Mouse (Mus musculus): ENCODE measurements at regions not wholly inside any gene's neighbourhood (a gene's known extent, or its start where the extent isn't known, plus 50 kb on each side); places are given as distances from the start of the nearest gene placed in this dataset.
A peak's percentile ranks its signal among the peaks of the same experiment; 100 is the strongest.

- Histone ChIP-seq H3K4me2 (ENCODE audit: low read depth) (no peak overlapping the region), H3K4me3 (no peak overlapping the region), H3K79me2 (ENCODE audit: control insufficient read depth, insufficient read depth) (no peaks in the 10 kb centered on the region), H3K36me3 (ENCODE audit: control insufficient read depth, insufficient read depth) (no peaks in the 10 kb centered on the region), H3ac (ENCODE audit: control insufficient read depth, insufficient read length) (no peak overlapping the region), H3K27me3 (ENCODE audit: control insufficient read depth, insufficient read depth, insufficient read length) (no peaks in the 10 kb centered on the region)
- no peak for TF ChIP-seq CEBPB (IDR thresholded peaks at IDR 0.05; ENCODE audit: insufficient read depth, poor library complexity, severe bottlenecking)
- TF ChIP-seq MAX (IDR thresholded peaks at IDR 0.05; ENCODE audit: low read depth): no peak
- no peak for TF ChIP-seq E2F4 (IDR thresholded peaks at IDR 0.05; ENCODE audit: insufficient read depth)
Observed at GRCm38 (mm10) chr6:143415383-143415778, 248.4 kb downstream of the Etnk1 start.

DNA sequence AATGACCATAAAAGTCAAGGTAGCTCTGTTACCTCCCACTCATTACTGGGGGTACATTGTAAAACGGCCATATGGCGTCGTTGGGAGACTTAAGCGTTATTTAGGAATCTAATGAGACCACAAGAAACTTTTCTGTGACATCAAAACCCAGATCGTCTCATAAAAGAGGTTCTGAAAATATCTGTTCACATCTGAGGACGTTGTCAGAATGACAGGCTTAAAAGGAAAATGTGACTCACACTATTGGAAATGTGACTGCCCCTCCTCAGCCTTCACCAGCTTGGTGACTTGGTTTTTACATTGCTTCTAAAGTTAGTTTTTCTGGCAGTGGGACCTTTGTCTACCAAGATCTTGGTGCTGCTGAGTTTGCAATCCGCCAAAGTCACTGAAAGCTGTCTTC, 252.9 kb downstream of the Etnk1 start:
- no peaks in the 10 kb centered on the region for H3K36me3 ChIP-seq (ENCODE audit: control insufficient read depth, insufficient read depth)
- H3K27me3 ChIP-seq (ENCODE audit: control insufficient read depth, insufficient read depth, insufficient read length): no peaks in the 10 kb centered on the region
- no peaks in the 10 kb centered on the region for H3K79me2 ChIP-seq (ENCODE audit: control insufficient read depth, insufficient read depth)
- H3ac ChIP-seq (ENCODE audit: control insufficient read depth, insufficient read length): no peak overlapping the region
- H3K4me3 ChIP-seq: no peak overlapping the region
- H3K4me2 ChIP-seq (ENCODE audit: low read depth): peak overlapping the region; percentile 40
- TF ChIP-seq POLR2AphosphoS2 (IDR thresholded peaks at IDR 0.05; ENCODE audit: insufficient read length, low read depth) (no peak), CEBPB (IDR thresholded peaks at IDR 0.05; ENCODE audit: insufficient read depth, poor library complexity, severe bottlenecking) (no peak), REST (IDR thresholded peaks at IDR 0.05; ENCODE audit: insufficient read depth, insufficient read length) (no peak), TCF12 (IDR thresholded peaks at IDR 0.05; ENCODE audit: insufficient read depth, poor library complexity, severe bottlenecking) (no peak), USF1 (IDR thresholded peaks at IDR 0.05; ENCODE audit: low read depth) (no peak), E2F4 (IDR thresholded peaks at IDR 0.05; ENCODE audit: insufficient read depth) (no peak), MYOG (IDR thresholded peaks at IDR 0.05; ENCODE audit: control insufficient read depth in 1 of 3, insufficient read depth in 1 of 3, insufficient read length in 2 of 3, low read depth in 2 of 3) (no peak), MAX (IDR thresholded peaks at IDR 0.05; ENCODE audit: low read depth) (no peak), MYOD1 (IDR thresholded peaks at IDR 0.05; ENCODE audit: control insufficient read depth in 1 of 3, insufficient read length in 2 of 3, low read depth in 2 of 3) (no peak), TCF3 (IDR thresholded peaks at IDR 0.05; ENCODE audit: insufficient read length, low read depth) (no peak), SRF (IDR thresholded peaks at IDR 0.05; ENCODE audit: control insufficient read depth, insufficient read length, low read depth) (no peak), POLR2A (IDR thresholded peaks at IDR 0.05; ENCODE audit: insufficient read length, low read depth) (no peak)

- no peak for TF ChIP-seq E2F4 (IDR thresholded peaks at IDR 0.05; ENCODE audit: insufficient read depth)
- no peak for TF ChIP-seq TCF3 (IDR thresholded peaks at IDR 0.05; ENCODE audit: insufficient read length, low read depth)
- no peak for TF ChIP-seq POLR2AphosphoS2 (IDR thresholded peaks at IDR 0.05; ENCODE audit: insufficient read length, low read depth)
- TF ChIP-seq CEBPB (IDR thresholded peaks at IDR 0.05; ENCODE audit: insufficient read depth, poor library complexity, severe bottlenecking): no peak
- TF ChIP-seq REST (IDR thresholded peaks at IDR 0.05; ENCODE audit: insufficient read depth, insufficient read length): no peak
- TF ChIP-seq TCF12 (IDR thresholded peaks at IDR 0.05; ENCODE audit: insufficient read depth, poor library complexity, severe bottlenecking): no peak
- Histone ChIP-seq H3K79me2 (ENCODE audit: control insufficient read depth, insufficient read depth) (no peaks in the 10 kb centered on the region), H3ac (ENCODE audit: control insufficient read depth, insufficient read length) (no peak overlapping the region), H3K4me2 (ENCODE audit: low read depth) (no peak overlapping the region), H3K4me3 (no peak overlapping the region), H3K36me3 (ENCODE audit: control insufficient read depth, insufficient read depth) (no peaks in the 10 kb centered on the region), H3K27me3 (ENCODE audit: control insufficient read depth, insufficient read depth, insufficient read length) (no peaks in the 10 kb centered on the region)
Observed at GRCm38 (mm10) chr6:143423026-143423425, 256.0 kb downstream of the Etnk1 start.

GRCm38 (mm10) chr6:143425182-143425829, 258.3 kb downstream of the Etnk1 start:
- TF ChIP-seq MYOG (IDR thresholded peaks at IDR 0.05; ENCODE audit: control insufficient read depth in 1 of 3, insufficient read depth in 1 of 3, insufficient read length in 2 of 3, low read depth in 2 of 3) (no peak), MYOD1 (IDR thresholded peaks at IDR 0.05; ENCODE audit: control insufficient read depth in 1 of 3, insufficient read length in 2 of 3, low read depth in 2 of 3) (no peak), TCF12 (IDR thresholded peaks at IDR 0.05; ENCODE audit: insufficient read depth, poor library complexity, severe bottlenecking) (no peak), REST (IDR thresholded peaks at IDR 0.05; ENCODE audit: insufficient read depth, insufficient read length) (no peak), POLR2AphosphoS2 (IDR thresholded peaks at IDR 0.05; ENCODE audit: insufficient read length, low read depth) (no peak), E2F4 (IDR thresholded peaks at IDR 0.05; ENCODE audit: insufficient read depth) (no peak), CEBPB (IDR thresholded peaks at IDR 0.05; ENCODE audit: insufficient read depth, poor library complexity, severe bottlenecking) (no peak), POLR2A (IDR thresholded peaks at IDR 0.05; ENCODE audit: insufficient read length, low read depth) (no peak), USF1 (IDR thresholded peaks at IDR 0.05; ENCODE audit: low read depth) (no peak), SRF (IDR thresholded peaks at IDR 0.05; ENCODE audit: control insufficient read depth, insufficient read length, low read depth) (no peak), MAX (IDR thresholded peaks at IDR 0.05; ENCODE audit: low read depth) (no peak), TCF3 (IDR thresholded peaks at IDR 0.05; ENCODE audit: insufficient read length, low read depth) (no peak)
- Histone ChIP-seq H3K36me3 (ENCODE audit: control insufficient read depth, insufficient read depth) (no peaks in the 10 kb centered on the region), H3K27me3 (ENCODE audit: control insufficient read depth, insufficient read depth, insufficient read length) (no peaks in the 10 kb centered on the region), H3K79me2 (ENCODE audit: control insufficient read depth, insufficient read depth) (no peaks in the 10 kb centered on the region), H3K4me3 (no peak overlapping the region), H3ac (ENCODE audit: control insufficient read depth, insufficient read length) (no peak overlapping the region), H3K4me2 (ENCODE audit: low read depth) (no peak overlapping the region)

GRCm38 (mm10) chr6:143431896-143432450, 265.0 kb downstream of the Etnk1 start:
- Histone ChIP-seq H3K27me3 (ENCODE audit: control insufficient read depth, insufficient read depth, insufficient read length) (no peaks in the 10 kb centered on the region), H3K4me3 (no peak overlapping the region), H3K79me2 (ENCODE audit: control insufficient read depth, insufficient read depth) (no peaks in the 10 kb centered on the region), H3K4me2 (ENCODE audit: low read depth) (no peak overlapping the region), H3ac (ENCODE audit: control insufficient read depth, insufficient read length) (no peak overlapping the region), H3K36me3 (ENCODE audit: control insufficient read depth, insufficient read depth) (no peaks in the 10 kb centered on the region)
- TF ChIP-seq TCF12 (IDR thresholded peaks at IDR 0.05; ENCODE audit: insufficient read depth, poor library complexity, severe bottlenecking) (no peak), CEBPB (IDR thresholded peaks at IDR 0.05; ENCODE audit: insufficient read depth, poor library complexity, severe bottlenecking) (no peak), MAX (IDR thresholded peaks at IDR 0.05; ENCODE audit: low read depth) (no peak), USF1 (IDR thresholded peaks at IDR 0.05; ENCODE audit: low read depth) (no peak), SRF (IDR thresholded peaks at IDR 0.05; ENCODE audit: control insufficient read depth, insufficient read length, low read depth) (no peak), E2F4 (IDR thresholded peaks at IDR 0.05; ENCODE audit: insufficient read depth) (no peak), REST (IDR thresholded peaks at IDR 0.05; ENCODE audit: insufficient read depth, insufficient read length) (no peak), TCF3 (IDR thresholded peaks at IDR 0.05; ENCODE audit: insufficient read length, low read depth) (no peak), POLR2A (IDR thresholded peaks at IDR 0.05; ENCODE audit: insufficient read length, low read depth) (no peak), POLR2AphosphoS2 (IDR thresholded peaks at IDR 0.05; ENCODE audit: insufficient read length, low read depth) (no peak), MYOG (IDR thresholded peaks at IDR 0.05; ENCODE audit: control insufficient read depth in 1 of 3, insufficient read depth in 1 of 3, insufficient read length in 2 of 3, low read depth in 2 of 3) (no peak), MYOD1 (IDR thresholded peaks at IDR 0.05; ENCODE audit: control insufficient read depth in 1 of 3, insufficient read length in 2 of 3, low read depth in 2 of 3) (no peak)
